In the genomic region with DNA sequence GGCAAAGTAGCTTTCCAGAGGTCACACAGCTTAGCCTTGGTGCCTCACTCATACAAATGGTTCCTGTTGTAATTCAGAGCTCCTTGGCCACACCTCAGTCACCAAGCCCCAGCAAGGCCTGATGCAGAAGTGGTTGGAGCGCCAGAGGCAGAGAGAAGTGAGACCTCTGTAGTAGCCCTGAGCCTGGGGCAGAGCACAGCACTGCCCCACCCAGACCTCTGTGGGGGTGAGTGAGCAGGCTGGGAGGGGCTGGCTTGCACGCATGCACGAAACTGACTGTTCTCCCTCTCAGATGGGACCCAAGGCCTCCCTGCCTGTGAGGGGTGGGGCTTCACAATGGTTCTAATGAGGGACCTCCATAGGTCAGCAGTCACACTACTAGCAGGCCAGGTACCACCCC, we compare ENCODE assay signal across 8 mouse cellular contexts.
DNase-seq lines count a peak whose midpoint lies in the region; ATAC-seq and TF ChIP-seq lines count a peak whose summit lies in the region.

No protein-coding gene starts in this region.

- no peaks in the 10 kb centered on the region for H3K36me3 ChIP-seq in forebrain, embryonic 13.5 days (ENCODE audit: poor library complexity, severe bottlenecking)
- no peaks in the 10 kb centered on the region for H3K36me3 ChIP-seq in forebrain, embryonic 11.5 days (ENCODE audit: control insufficient read depth, insufficient read depth, low read length)
- H3K36me3 ChIP-seq in lung, postnatal 0 days (ENCODE audit: insufficient read depth, low read length): no peaks in the 10 kb centered on the region

- peak overlapping the region; percentile 57; the same call in 1 of the 2 replicates for H3K27ac ChIP-seq in forebrain, embryonic 13.5 days
- H3K27ac ChIP-seq in forebrain, embryonic 11.5 days (ENCODE audit: low read depth, low read length): no peak overlapping the region
- peak overlapping the region; percentile 94 for H3K27ac ChIP-seq in lung, postnatal 0 days (ENCODE audit: low read length)

- no peak overlapping the region for H3K4me2 ChIP-seq in forebrain, embryonic 13.5 days
- no peak overlapping the region for H3K4me2 ChIP-seq in forebrain, embryonic 11.5 days (ENCODE audit: low read depth, low read length, severe bottlenecking)
- H3K4me2 ChIP-seq in lung, postnatal 0 days (replicated peaks; ENCODE audit: low read depth, low read length): no peak overlapping the region

- no peak for TF ChIP-seq EP300 in lung, postnatal 0 days (IDR thresholded peaks at IDR 0.05)

- WGBS in forebrain, embryonic 13.5 days: 81% methylated on average over 3 of the region's 3 CpGs
- WGBS in forebrain, embryonic 11.5 days: 79% methylated on average over 3 of the region's 3 CpGs
- WGBS in lung, postnatal 0 days: 52% methylated on average over 3 of the region's 3 CpGs

- H3K4me3 ChIP-seq in forebrain, embryonic 13.5 days: no peak overlapping the region
- H3K4me3 ChIP-seq in forebrain, embryonic 11.5 days (ENCODE audit: low read depth, low read length): no peak overlapping the region
- no peak overlapping the region for H3K4me3 ChIP-seq in lung, postnatal 0 days (ENCODE audit: low read depth, low read length)

- H3K9ac ChIP-seq in forebrain, embryonic 13.5 days: no peak overlapping the region
- H3K9ac ChIP-seq in forebrain, embryonic 11.5 days (ENCODE audit: low read length): no peak overlapping the region
- no peak overlapping the region for H3K9ac ChIP-seq in lung, postnatal 0 days (replicated peaks; ENCODE audit: low read depth)

- H3K4me1 ChIP-seq in forebrain, embryonic 13.5 days: peaks cover 67% of the 10 kb centered on the region
- H3K4me1 ChIP-seq in forebrain, embryonic 11.5 days (replicated peaks; ENCODE audit: control insufficient read depth, insufficient read depth, low read length): peaks cover 37% of the 10 kb centered on the region
- H3K4me1 ChIP-seq in lung, postnatal 0 days (ENCODE audit: insufficient read depth, low read depth, low read length): peaks cover 35% of the 10 kb centered on the region

- DNase-seq in forebrain, embryonic 11.5 days (ENCODE audit: low spot score): no peak
- peak; percentile 51 for DNase-seq in thymus, postnatal 4 days
- DNase-seq in thymus, postnatal 36 days: no peak
- peak; percentile 40 for DNase-seq in lung, postnatal 0 days (ENCODE audit: low spot score)
- DNase-seq in retina, embryonic 14.5 days (ENCODE audit: low spot score): no peak
- DNase-seq in frontal cortex, postnatal 36 days (ENCODE audit: low spot score in 2 of 2): no peak
- no peak for DNase-seq in testis, postnatal 14 days (ENCODE audit: low spot score)

- TF ChIP-seq CTCF in lung, postnatal 0 days (IDR thresholded peaks at IDR 0.05): no peak

- H3K27me3 ChIP-seq in forebrain, embryonic 13.5 days: no peaks in the 10 kb centered on the region
- no peaks in the 10 kb centered on the region for H3K27me3 ChIP-seq in forebrain, embryonic 11.5 days (ENCODE audit: control insufficient read depth, insufficient read depth, low read length)
- H3K27me3 ChIP-seq in lung, postnatal 0 days (replicated peaks; ENCODE audit: insufficient read depth, low read length): no peaks in the 10 kb centered on the region

- no peak for ATAC-seq in forebrain, embryonic 13.5 days
- ATAC-seq in forebrain, embryonic 11.5 days (replicated peaks; ENCODE audit: low FRiP score): no peak
- ATAC-seq in lung, postnatal 0 days: peak; percentile 16; the same call in 1 of the 2 replicates

- no peaks in the 10 kb centered on the region for H3K9me3 ChIP-seq in forebrain, embryonic 13.5 days (replicated peaks)
- no peaks in the 10 kb centered on the region for H3K9me3 ChIP-seq in forebrain, embryonic 11.5 days (ENCODE audit: control insufficient read depth, low read length)
- H3K9me3 ChIP-seq in lung, postnatal 0 days (ENCODE audit: low read length): no peaks in the 10 kb centered on the region

Comparison
In these comparisons a context has a peak if more than half of its experiments do, and no peak if none do; other contexts are left out.
1. DNase-seq: peak in thymus, postnatal 4 days (single experiment) and lung, postnatal 0 days (single experiment); none in forebrain, embryonic 11.5 days (single experiment), thymus, postnatal 36 days (0 of 2), retina, embryonic 14.5 days (single experiment), frontal cortex, postnatal 36 days (0 of 2) and testis, postnatal 14 days (single experiment).